Mouse (Mus musculus): ENCODE measurements around the gene Slc12a4. TPM values are rescaled to one million over a fixed set of nuclear protein-coding genes. Genes with fewer than 3 reads are reported as not detected.

Slc12a4 gene
- polyA plus RNA-seq, 1 experiment from 2014 or later: 19.4 TPM

DNA sequence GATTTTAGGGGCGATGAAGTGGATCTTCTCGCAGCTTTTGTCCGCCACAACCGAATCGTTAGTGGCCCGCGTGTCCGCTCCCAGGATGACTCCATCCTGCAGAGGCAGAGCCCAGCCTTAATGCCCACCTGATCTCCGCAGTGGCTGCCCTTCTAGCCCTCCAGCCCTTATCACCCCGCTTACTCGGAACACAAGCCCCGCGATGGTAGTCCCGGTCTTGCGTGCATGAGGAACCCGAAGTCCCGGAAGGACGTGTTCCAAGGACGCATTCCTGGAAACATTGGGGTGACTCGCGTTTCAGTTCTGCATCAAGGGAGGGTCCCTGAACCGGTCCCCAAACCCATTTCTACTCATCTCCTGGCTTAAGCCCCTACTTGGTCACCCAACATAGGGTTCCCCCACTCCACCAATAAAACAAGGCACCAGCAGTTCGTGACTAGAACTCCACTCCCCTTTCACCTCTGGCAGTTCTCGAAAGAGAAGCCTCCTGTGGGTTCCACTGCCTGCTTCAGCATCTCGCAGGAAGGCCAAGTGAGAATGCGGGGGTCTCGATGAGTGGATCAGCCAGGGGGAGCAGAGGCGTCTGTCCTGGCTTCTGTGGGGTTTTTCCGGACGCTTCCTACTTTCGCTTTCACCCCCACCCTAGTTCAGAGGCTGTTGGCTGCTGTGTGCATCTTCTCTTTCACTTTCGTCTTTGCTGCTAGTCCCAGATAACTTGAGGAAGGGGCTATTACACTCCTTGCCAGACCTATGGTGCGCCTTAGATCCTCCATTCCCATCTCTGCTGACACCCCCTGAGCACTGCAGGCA lies 28.2 kb downstream of the Slc12a4 start:
- peak; percentile 47 for ATAC-seq

DNA sequence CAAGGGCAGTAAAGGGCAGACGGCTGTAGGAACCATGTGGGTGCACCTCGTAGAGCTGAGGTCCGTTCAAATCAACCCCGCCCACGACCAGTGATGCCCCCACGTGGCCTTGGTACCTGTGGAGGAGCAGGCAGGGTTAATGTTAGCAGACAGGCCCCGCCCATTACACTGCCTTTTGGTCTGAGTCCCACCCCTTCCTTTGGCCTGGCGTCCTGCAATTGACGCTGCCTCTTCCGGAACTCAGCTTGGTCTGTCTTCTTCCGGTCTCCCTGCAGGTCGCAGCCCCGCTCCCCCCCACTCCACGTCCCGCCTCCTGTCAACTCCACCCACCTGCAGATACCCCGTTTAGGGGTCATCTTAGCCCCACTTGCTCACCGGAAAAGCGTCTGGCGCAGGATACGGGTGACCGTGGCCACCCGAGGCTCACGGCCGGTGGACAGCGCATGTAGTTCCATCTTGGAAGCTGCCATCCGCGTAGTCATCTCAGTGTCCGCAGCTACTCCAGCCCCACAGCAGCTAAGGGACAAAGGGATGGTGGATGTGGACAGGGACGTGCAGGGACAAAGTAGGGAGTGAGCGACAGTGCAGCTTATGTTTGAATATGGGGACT lies 28.9 kb downstream of the Slc12a4 start:
- under 1% methylated on average over 30 of the region's 30 CpGs for WGBS
- Histone ChIP-seq H3K4me2 (ENCODE audit: low read depth, low read length) (peak overlapping the region; percentile 80), H3K36me3 (ENCODE audit: control insufficient read depth, insufficient read depth, low read length) (0 out of 2 replicates have a peak, but pooled peaks cover 8% of the 10 kb centered on the region), H3K4me3 (ENCODE audit: low read length) (peak overlapping the region; percentile 89), H3K27me3 (replicated peaks; ENCODE audit: control insufficient read depth, insufficient read depth, low read length) (no peaks in the 10 kb centered on the region), H3K9ac (ENCODE audit: low read depth, low read length) (peak overlapping the region; percentile 87), H3K4me1 (ENCODE audit: control insufficient read depth, insufficient read depth, low read length) (peaks cover 16% of the 10 kb centered on the region), H3K9me3 (ENCODE audit: control insufficient read depth, low read length) (no peaks in the 10 kb centered on the region), H3K27ac (ENCODE audit: low read length) (peak overlapping the region; percentile 85)
- peak; percentile 90 for ATAC-seq

More for the DNA sequence above, 28.2 kb downstream of the Slc12a4 start:
- H3K36me3 ChIP-seq (ENCODE audit: control insufficient read depth, insufficient read depth, low read length): 0 out of 2 replicates have a peak, but pooled peaks cover 5% of the 10 kb centered on the region
- no peaks in the 10 kb centered on the region for H3K27me3 ChIP-seq (replicated peaks; ENCODE audit: control insufficient read depth, insufficient read depth, low read length)
- H3K9me3 ChIP-seq (ENCODE audit: control insufficient read depth, low read length): no peaks in the 10 kb centered on the region
- H3K4me3 ChIP-seq (ENCODE audit: low read length): peak overlapping the region; percentile 89
- peak overlapping the region; percentile 80 for H3K4me2 ChIP-seq (ENCODE audit: low read depth, low read length)
- WGBS: 2% methylated on average over 33 of the region's 33 CpGs
- H3K9ac ChIP-seq (ENCODE audit: low read depth, low read length): peak overlapping the region; percentile 87
- H3K27ac ChIP-seq (ENCODE audit: low read length): peak overlapping the region; percentile 85
- peaks cover 16% of the 10 kb centered on the region for H3K4me1 ChIP-seq (ENCODE audit: control insufficient read depth, insufficient read depth, low read length)

GRCm38 (mm10) chr8:105935863-105936603 lies 29.9 kb downstream of the Slc12a4 start:
- peaks cover 16% of the 10 kb centered on the region for H3K4me1 ChIP-seq (ENCODE audit: control insufficient read depth, insufficient read depth, low read length)
- H3K36me3 ChIP-seq (ENCODE audit: control insufficient read depth, insufficient read depth, low read length): 0 out of 2 replicates have a peak, but pooled peaks cover 8% of the 10 kb centered on the region
- H3K27me3 ChIP-seq (replicated peaks; ENCODE audit: control insufficient read depth, insufficient read depth, low read length): no peaks in the 10 kb centered on the region
- H3K4me3 ChIP-seq (ENCODE audit: low read length): peak overlapping the region; percentile 89
- ATAC-seq: no peak
- peak overlapping the region; percentile 87 for H3K9ac ChIP-seq (ENCODE audit: low read depth, low read length)
- WGBS: 30% methylated on average over 7 of the region's 7 CpGs
- no peaks in the 10 kb centered on the region for H3K9me3 ChIP-seq (ENCODE audit: control insufficient read depth, low read length)
- peak overlapping the region; percentile 80 for H3K4me2 ChIP-seq (ENCODE audit: low read depth, low read length)
- H3K27ac ChIP-seq (ENCODE audit: low read length): peak overlapping the region; percentile 48; the same call in 1 of the 2 replicates

GRCm38 (mm10) chr8:105935105-105935504 lies 30.8 kb downstream of the Slc12a4 start:
- 0 out of 2 replicates have a peak, but pooled peaks cover 8% of the 10 kb centered on the region for H3K36me3 ChIP-seq (ENCODE audit: control insufficient read depth, insufficient read depth, low read length)
- peaks cover 16% of the 10 kb centered on the region for H3K4me1 ChIP-seq (ENCODE audit: control insufficient read depth, insufficient read depth, low read length)
- ATAC-seq: no peak
- H3K27me3 ChIP-seq (replicated peaks; ENCODE audit: control insufficient read depth, insufficient read depth, low read length): no peaks in the 10 kb centered on the region
- no peak overlapping the region for H3K4me2 ChIP-seq (ENCODE audit: low read depth, low read length)
- H3K27ac ChIP-seq (ENCODE audit: low read length): no peak overlapping the region
- WGBS: 79% methylated on average over 6 of the region's 6 CpGs
- H3K9ac ChIP-seq (ENCODE audit: low read depth, low read length): no peak overlapping the region
- H3K9me3 ChIP-seq (ENCODE audit: control insufficient read depth, low read length): no peaks in the 10 kb centered on the region
- no peak overlapping the region for H3K4me3 ChIP-seq (ENCODE audit: low read length)

DNA sequence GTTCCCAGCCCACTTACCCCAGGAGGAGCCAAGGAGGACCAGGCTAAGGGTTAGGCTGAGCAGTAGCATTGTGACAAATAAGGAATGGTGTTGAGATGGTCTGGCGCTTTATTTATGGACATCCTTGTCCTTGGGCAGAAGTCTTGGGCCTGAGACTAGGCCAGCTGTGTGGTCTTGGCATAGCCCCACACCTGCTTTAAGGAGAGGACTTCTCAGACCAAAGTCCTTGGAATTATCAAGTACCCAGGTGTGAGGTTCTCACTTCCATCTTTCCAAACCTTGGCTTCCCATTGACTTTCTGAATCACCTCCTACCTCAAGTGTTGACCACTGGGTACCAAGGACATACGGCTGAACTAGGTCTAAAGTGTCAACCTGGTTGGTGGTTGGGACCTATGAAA lies 32.1 kb downstream of the Slc12a4 start, which contains the start of gene Ctrl:
Ctrl (minus strand) TSS at position 101 of the 400 bp plus-strand sequence.
- no peak for ATAC-seq
- no peak within 1 kb of the TSS for H3K4me3 ChIP-seq (ENCODE audit: low read length)
- 92% methylated on average over 2 of the region's 2 CpGs for WGBS
- H3K27me3 ChIP-seq (replicated peaks; ENCODE audit: control insufficient read depth, insufficient read depth, low read length): no peaks in the 10 kb centered on the region
- H3K27ac ChIP-seq (ENCODE audit: low read length): no peak within 1 kb of the TSS
- no peaks in the 10 kb centered on the region for H3K9me3 ChIP-seq (ENCODE audit: control insufficient read depth, low read length)
- peaks cover 16% of the 10 kb centered on the region for H3K4me1 ChIP-seq (ENCODE audit: control insufficient read depth, insufficient read depth, low read length)
- no peak within 1 kb of the TSS for H3K9ac ChIP-seq (ENCODE audit: low read depth, low read length)
- H3K4me2 ChIP-seq (ENCODE audit: low read depth, low read length): no peak within 1 kb of the TSS
- 0 out of 2 replicates have a peak, but pooled peaks cover 8% of the 10 kb centered on the region for H3K36me3 ChIP-seq (ENCODE audit: control insufficient read depth, insufficient read depth, low read length)

DNA sequence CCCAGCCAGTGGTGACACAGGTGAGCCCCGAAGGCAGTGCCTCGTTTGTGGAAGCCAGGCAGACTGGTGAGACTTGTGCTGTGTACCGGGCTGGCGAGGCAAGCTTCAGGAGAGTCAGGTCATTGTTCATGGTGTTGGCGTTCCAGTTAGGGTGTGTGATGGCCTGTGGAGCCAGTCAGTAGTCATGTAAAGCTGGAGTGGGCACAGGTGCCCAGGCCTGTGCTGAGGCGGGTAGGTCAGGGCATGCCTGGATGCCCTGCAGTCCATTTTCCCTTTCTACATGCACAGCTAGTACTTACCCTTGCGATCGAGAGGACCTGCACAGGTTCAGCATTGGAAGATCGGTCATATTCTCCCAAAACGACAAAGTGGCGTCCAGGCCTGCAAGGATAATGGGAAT lies 33.4 kb downstream of the Slc12a4 start:
- Histone ChIP-seq H3K4me2 (ENCODE audit: low read depth, low read length) (no peak overlapping the region), H3K4me3 (ENCODE audit: low read length) (no peak overlapping the region), H3K9me3 (ENCODE audit: control insufficient read depth, low read length) (no peaks in the 10 kb centered on the region), H3K9ac (ENCODE audit: low read depth, low read length) (no peak overlapping the region), H3K27me3 (replicated peaks; ENCODE audit: control insufficient read depth, insufficient read depth, low read length) (no peaks in the 10 kb centered on the region), H3K27ac (ENCODE audit: low read length) (no peak overlapping the region), H3K4me1 (ENCODE audit: control insufficient read depth, insufficient read depth, low read length) (peaks cover 8% of the 10 kb centered on the region), H3K36me3 (ENCODE audit: control insufficient read depth, insufficient read depth, low read length) (0 out of 2 replicates have a peak, but pooled peaks cover 8% of the 10 kb centered on the region)
- 89% methylated on average over 11 of the region's 11 CpGs for WGBS
- no peak for ATAC-seq

GRCm38 (mm10) chr8:105931271-105931670 lies 34.6 kb downstream of the Slc12a4 start:
- no peak for ATAC-seq
- Histone ChIP-seq H3K4me3 (ENCODE audit: low read length) (no peak overlapping the region), H3K27me3 (replicated peaks; ENCODE audit: control insufficient read depth, insufficient read depth, low read length) (no peaks in the 10 kb centered on the region), H3K4me1 (ENCODE audit: control insufficient read depth, insufficient read depth, low read length) (peaks cover 3% of the 10 kb centered on the region), H3K9me3 (ENCODE audit: control insufficient read depth, low read length) (no peaks in the 10 kb centered on the region), H3K27ac (ENCODE audit: low read length) (no peak overlapping the region), H3K4me2 (ENCODE audit: low read depth, low read length) (no peak overlapping the region), H3K36me3 (ENCODE audit: control insufficient read depth, insufficient read depth, low read length) (0 out of 2 replicates have a peak, but pooled peaks cover 8% of the 10 kb centered on the region), H3K9ac (ENCODE audit: low read depth, low read length) (no peak overlapping the region)
- 95% methylated on average over 3 of the region's 3 CpGs for WGBS

GRCm38 (mm10) chr8:105930602-105931001 lies 35.3 kb downstream of the Slc12a4 start:
- no peak overlapping the region for H3K4me2 ChIP-seq (ENCODE audit: low read depth, low read length)
- H3K4me3 ChIP-seq (ENCODE audit: low read length): no peak overlapping the region
- peak overlapping the region; percentile 38 for H3K9ac ChIP-seq (ENCODE audit: low read depth, low read length)
- peak; percentile 44 for ATAC-seq
- 0 out of 2 replicates have a peak, but pooled peaks cover 5% of the 10 kb centered on the region for H3K36me3 ChIP-seq (ENCODE audit: control insufficient read depth, insufficient read depth, low read length)
- H3K27me3 ChIP-seq (replicated peaks; ENCODE audit: control insufficient read depth, insufficient read depth, low read length): no peaks in the 10 kb centered on the region
- no peaks in the 10 kb centered on the region for H3K9me3 ChIP-seq (ENCODE audit: control insufficient read depth, low read length)
- no peaks in the 10 kb centered on the region for H3K4me1 ChIP-seq (ENCODE audit: control insufficient read depth, insufficient read depth, low read length)
- H3K27ac ChIP-seq (ENCODE audit: low read length): no peak overlapping the region
- WGBS: 25% methylated on average over 8 of the region's 8 CpGs

DNA sequence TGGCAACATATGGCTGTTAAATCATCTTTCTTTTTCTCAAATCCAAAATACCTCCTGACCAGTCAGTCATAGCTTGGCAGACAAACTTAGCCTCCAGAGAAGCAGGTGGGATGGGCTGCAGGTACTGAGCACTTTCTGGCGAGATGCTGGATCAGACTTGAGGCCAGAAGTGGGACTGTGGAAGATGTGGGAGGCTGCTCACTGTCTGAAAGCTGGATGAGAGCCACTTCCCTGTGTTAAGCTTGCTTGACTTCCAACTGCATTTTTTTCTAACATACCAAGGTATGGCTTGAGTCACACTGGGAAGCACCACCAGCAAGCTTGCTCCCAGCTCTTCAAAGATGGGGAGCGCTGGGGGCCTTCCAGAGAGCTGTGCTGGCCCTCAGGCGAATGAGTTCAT lies 40.8 kb downstream of the Slc12a4 start:
- Histone ChIP-seq H3K4me1 (ENCODE audit: control insufficient read depth, insufficient read depth, low read length) (no peaks in the 10 kb centered on the region), H3K36me3 (ENCODE audit: control insufficient read depth, insufficient read depth, low read length) (no peaks in the 10 kb centered on the region), H3K9me3 (ENCODE audit: control insufficient read depth, low read length) (no peaks in the 10 kb centered on the region), H3K27ac (ENCODE audit: low read length) (no peak overlapping the region), H3K9ac (ENCODE audit: low read depth, low read length) (no peak overlapping the region), H3K4me2 (ENCODE audit: low read depth, low read length) (no peak overlapping the region), H3K27me3 (replicated peaks; ENCODE audit: control insufficient read depth, insufficient read depth, low read length) (no peaks in the 10 kb centered on the region), H3K4me3 (ENCODE audit: low read length) (no peak overlapping the region)
- WGBS: 68% methylated on average over 3 of the region's 3 CpGs
- no peak for ATAC-seq

All from intestine, embryonic 16.5 days (tissue).